Mouse (Mus musculus) liver, embryonic 14.5 days (tissue): Measurements from ENCODE around the gene Aacs.

ENCODE experiments used
- CTCF ChIP-seq: IDR thresholded peaks from 2 replicates; pipeline ENCODE4 v1.5.1; 2016; ENCODE audit warnings: antibody characterized with exemption, low read depth, control low read depth
- EP300 ChIP-seq: IDR thresholded peaks from 2 replicates; pipeline ENCODE4 v1.6.1; 2016; ENCODE audit warnings: antibody characterized with exemption, low read depth

GRCm38 (mm10) chr5:125465192-125465591 lies 10.4 kb upstream of the Aacs start:
- TF ChIP-seq CTCF (no peak), EP300 (no peak)
